28 mouse cellular contexts compared by ENCODE assay signal in genomic region chr1:127755806-127756205, GRCm38 (mm10). TPM values are rescaled to one million over a fixed set of nuclear protein-coding genes. Genes with fewer than 3 reads are reported as not detected.
DNase-seq lines count a peak whose midpoint lies in the region; ATAC-seq and TF ChIP-seq lines count a peak whose summit lies in the region.
"Had no signal": no experiment of that assay in that cellular context is flagged by ENCODE, and none has a peak within 500 bp of the region (broad histone marks: within the 10 kb centered on the region; RNA-seq: fewer than 3 reads in every experiment).

No protein-coding gene starts in this region.

- H3K27ac ChIP-seq in forebrain, embryonic 10.5 days, result peak overlapping the region; percentile 31; the same call in 1 of the 2 replicates
- H3K27ac ChIP-seq in forebrain, embryonic 15.5 days (replicated peaks), result no peak overlapping the region
- peak overlapping the region; percentile 57 for H3K27ac ChIP-seq in lung, postnatal 0 days (ENCODE audit: low read length)
- H3K27ac ChIP-seq in liver, postnatal 0 days (ENCODE audit: low read depth), result peak overlapping the region; percentile 85
- no peak overlapping the region for H3K27ac ChIP-seq in midbrain, embryonic 10.5 days (replicated peaks)
- H3K27ac ChIP-seq: embryonic facial prominence, embryonic 15.5 days; forebrain, embryonic 12.5 days; hindbrain, postnatal 0 days; limb, embryonic 12.5 days; macrophage; midbrain, embryonic 13.5 days; neural tube, embryonic 12.5 days had no signal

- 87% methylated on average over 4 of the region's 4 CpGs for WGBS in forebrain, embryonic 10.5 days
- 81% methylated on average over 4 of the region's 4 CpGs for WGBS in forebrain, embryonic 15.5 days
- 26% methylated on average over 4 of the region's 4 CpGs for WGBS in lung, postnatal 0 days
- WGBS in liver, postnatal 0 days (ENCODE audit: insufficient replicate concordance), result 40% methylated on average over 4 of the region's 4 CpGs
- WGBS in midbrain, embryonic 10.5 days, result 83% methylated on average over 4 of the region's 4 CpGs

- no peak overlapping the region for H3K4me2 ChIP-seq in forebrain, embryonic 15.5 days (replicated peaks)
- no peak overlapping the region for H3K4me2 ChIP-seq in lung, postnatal 0 days (replicated peaks; ENCODE audit: low read depth, low read length)
- H3K4me2 ChIP-seq in liver, postnatal 0 days (ENCODE audit: low read depth, low read length), result peak overlapping the region; percentile 61; the same call in 1 of the 2 replicates
- H3K4me2 ChIP-seq: embryonic facial prominence, embryonic 15.5 days; forebrain, embryonic 12.5 days; limb, embryonic 12.5 days; midbrain, embryonic 13.5 days; neural tube, embryonic 12.5 days had no signal

- no peaks in the 10 kb centered on the region for H3K9me3 ChIP-seq in forebrain, embryonic 10.5 days
- H3K9me3 ChIP-seq in forebrain, embryonic 15.5 days, result no peaks in the 10 kb centered on the region
- no peaks in the 10 kb centered on the region for H3K9me3 ChIP-seq in lung, postnatal 0 days (ENCODE audit: low read length)
- H3K9me3 ChIP-seq in liver, postnatal 0 days (ENCODE audit: low read length), result no peaks in the 10 kb centered on the region; the same call in 1 of the 2 replicates
- H3K9me3 ChIP-seq in midbrain, embryonic 10.5 days (replicated peaks), result no peaks in the 10 kb centered on the region
- H3K9me3 ChIP-seq: embryonic facial prominence, embryonic 15.5 days; forebrain, embryonic 12.5 days; heart, embryonic 13.5 days; limb, embryonic 12.5 days; midbrain, embryonic 13.5 days; neural tube, embryonic 12.5 days had no signal

- TF ChIP-seq CTCF in lung, postnatal 0 days (IDR thresholded peaks at IDR 0.05), result no peak
- TF ChIP-seq CTCF in liver, postnatal 0 days (IDR thresholded peaks at IDR 0.05; ENCODE audit: low read depth), result no peak

- DNase-seq in forebrain, embryonic 10.5 days (ENCODE audit: extremely low spot score, low spot score), result no peak
- DNase-seq in lung, postnatal 0 days (ENCODE audit: low spot score), result peak; percentile 46
- DNase-seq in lung, postnatal 4 days, result no peak
- DNase-seq in liver, postnatal 0 days, result no peak
- DNase-seq in frontal cortex, postnatal 10 days (ENCODE audit: low spot score in 2 of 2), result no peak
- no peak for DNase-seq in right cerebral cortex, postnatal 36 days (ENCODE audit: low spot score in 2 of 2)
- DNase-seq in midbrain, embryonic 10.5 days (ENCODE audit: low spot score), result no peak
- DNase-seq: adrenal gland, postnatal 10 days; cerebellum, adult 11 months; cerebellum, postnatal 14 days; embryo, embryonic 11 days; gastrocnemius, postnatal 36 days; heart, postnatal 4 days; thymus, adult 18-20 months; thymus, postnatal 4 days had no signal

- no peak for TF ChIP-seq EP300 in lung, postnatal 0 days (IDR thresholded peaks at IDR 0.05)
- no peak for TF ChIP-seq EP300 in liver, postnatal 0 days (IDR thresholded peaks at IDR 0.05; ENCODE audit: low read depth)

- H3K27me3 ChIP-seq in forebrain, embryonic 10.5 days (ENCODE audit: poor library complexity, severe bottlenecking), result no peaks in the 10 kb centered on the region
- no peaks in the 10 kb centered on the region for H3K27me3 ChIP-seq in forebrain, embryonic 15.5 days
- no peaks in the 10 kb centered on the region for H3K27me3 ChIP-seq in lung, postnatal 0 days (replicated peaks; ENCODE audit: insufficient read depth, low read length)
- H3K27me3 ChIP-seq in liver, postnatal 0 days (ENCODE audit: insufficient read depth, low read length), result no peaks in the 10 kb centered on the region
- no peaks in the 10 kb centered on the region for H3K27me3 ChIP-seq in midbrain, embryonic 10.5 days (ENCODE audit: low read depth, poor library complexity, severe bottlenecking)
- H3K27me3 ChIP-seq: embryonic facial prominence, embryonic 15.5 days; forebrain, embryonic 12.5 days; heart, embryonic 13.5 days; limb, embryonic 12.5 days; midbrain, embryonic 13.5 days; neural tube, embryonic 12.5 days; Patski had no signal

- H3K4me1 ChIP-seq in forebrain, embryonic 10.5 days, result no peaks in the 10 kb centered on the region
- H3K4me1 ChIP-seq in forebrain, embryonic 15.5 days, result no peaks in the 10 kb centered on the region
- H3K4me1 ChIP-seq in lung, postnatal 0 days (ENCODE audit: insufficient read depth, low read depth, low read length), result peaks cover 3% of the 10 kb centered on the region; the same call in 1 of the 2 replicates
- H3K4me1 ChIP-seq in liver, postnatal 0 days (ENCODE audit: insufficient read depth), result peaks cover 18% of the 10 kb centered on the region
- H3K4me1 ChIP-seq in midbrain, embryonic 10.5 days, result peaks cover 3% of the 10 kb centered on the region; the same call in 1 of the 2 replicates
- H3K4me1 ChIP-seq: embryonic facial prominence, embryonic 15.5 days; forebrain, embryonic 12.5 days; limb, embryonic 12.5 days; neural tube, embryonic 12.5 days had no signal

- ATAC-seq in forebrain, embryonic 15.5 days (replicated peaks), result no peak
- ATAC-seq in lung, postnatal 0 days, result peak; percentile 31
- ATAC-seq in liver, postnatal 0 days, result peak; percentile 24
- ATAC-seq: hindbrain, postnatal 0 days; intestine, postnatal 0 days; midbrain, embryonic 13.5 days; Patski had no signal

- no peak overlapping the region for H3K4me3 ChIP-seq in forebrain, embryonic 10.5 days
- no peak overlapping the region for H3K4me3 ChIP-seq in forebrain, embryonic 15.5 days
- no peak overlapping the region for H3K4me3 ChIP-seq in lung, postnatal 0 days (ENCODE audit: low read depth, low read length)
- no peak overlapping the region for H3K4me3 ChIP-seq in liver, postnatal 0 days (ENCODE audit: low read depth, low read length)
- H3K4me3 ChIP-seq in midbrain, embryonic 10.5 days, result no peak overlapping the region
- H3K4me3 ChIP-seq: embryonic facial prominence, embryonic 15.5 days; forebrain, embryonic 12.5 days; heart, embryonic 13.5 days; limb, embryonic 12.5 days; midbrain, embryonic 13.5 days; neural tube, embryonic 12.5 days had no signal

- no peak overlapping the region for H3K9ac ChIP-seq in forebrain, embryonic 15.5 days (replicated peaks)
- H3K9ac ChIP-seq in lung, postnatal 0 days (replicated peaks; ENCODE audit: low read depth), result no peak overlapping the region
- H3K9ac ChIP-seq in liver, postnatal 0 days (replicated peaks), result no peak overlapping the region; the same call in 1 of the 2 replicates
- H3K9ac ChIP-seq: embryonic facial prominence, embryonic 15.5 days; forebrain, embryonic 12.5 days; limb, embryonic 12.5 days; midbrain, embryonic 13.5 days; neural tube, embryonic 12.5 days had no signal

- H3K36me3 ChIP-seq in forebrain, embryonic 10.5 days (replicated peaks), result no peaks in the 10 kb centered on the region
- H3K36me3 ChIP-seq in forebrain, embryonic 15.5 days, result no peaks in the 10 kb centered on the region
- no peaks in the 10 kb centered on the region for H3K36me3 ChIP-seq in lung, postnatal 0 days (ENCODE audit: insufficient read depth, low read length)
- H3K36me3 ChIP-seq in liver, postnatal 0 days (replicated peaks; ENCODE audit: insufficient read depth, low read length), result no peaks in the 10 kb centered on the region
- H3K36me3 ChIP-seq in midbrain, embryonic 10.5 days, result no peaks in the 10 kb centered on the region
- H3K36me3 ChIP-seq: embryonic facial prominence, embryonic 15.5 days; forebrain, embryonic 12.5 days; heart, embryonic 13.5 days; limb, embryonic 12.5 days; midbrain, embryonic 13.5 days; neural tube, embryonic 12.5 days had no signal

RNA-seq across cellular contexts. Expression of gene Ccnt2, which starts 18.2 kb away (rescaled TPM):
- 96.6 and 98.2 TPM in 2 replicates for polyA plus RNA-seq in forebrain, embryonic 10.5 days (2016; fragmentation: Nextera tagmentation; extraction: Ambion mirVana)
- 109 and 115 TPM in 2 replicates for polyA plus RNA-seq in forebrain, embryonic 15.5 days (2015; fragmentation: Nextera tagmentation; extraction: Ambion mirVana)
- polyA plus RNA-seq in lung, postnatal 0 days (2015; fragmentation: Nextera tagmentation; extraction: Ambion mirVana), result 43.7 and 54.7 TPM in 2 replicates
- polyA plus RNA-seq in liver, postnatal 0 days (2015; fragmentation: Nextera tagmentation; extraction: Ambion mirVana), result 13.0 and 15.8 TPM in 2 replicates
- polyA plus RNA-seq in midbrain, embryonic 10.5 days (2016; fragmentation: Nextera tagmentation; extraction: Ambion mirVana), result 92.2 and 108 TPM in 2 replicates

RNA-seq across cellular contexts. Expression of gene Acmsd, which starts 26.6 kb away (rescaled TPM):
- 0.07 and 0.46 TPM in 2 replicates for polyA plus RNA-seq in forebrain, embryonic 10.5 days (2016; fragmentation: Nextera tagmentation; extraction: Ambion mirVana)
- 0.09 TPM in 1 of 2 replicates, not detected in the other for polyA plus RNA-seq in forebrain, embryonic 15.5 days (2015; fragmentation: Nextera tagmentation; extraction: Ambion mirVana)
- polyA plus RNA-seq in lung, postnatal 0 days (2015; fragmentation: Nextera tagmentation; extraction: Ambion mirVana), result 0.21 and 0.44 TPM in 2 replicates
- polyA plus RNA-seq in liver, postnatal 0 days (2015; fragmentation: Nextera tagmentation; extraction: Ambion mirVana), result 2.5 and 3.2 TPM in 2 replicates
- 0.20 and 0.47 TPM in 2 replicates for polyA plus RNA-seq in midbrain, embryonic 10.5 days (2016; fragmentation: Nextera tagmentation; extraction: Ambion mirVana)
- polyA plus RNA-seq: hindbrain, postnatal 0 days; intestine, postnatal 0 days; large intestine, adult 2 months; macrophage; neural tube, embryonic 12.5 days; Patski; small intestine, adult 2 months had no signal

Comparison
In these comparisons a context has a peak if more than half of its experiments do, and no peak if none do; other contexts are left out.
1. H3K27ac ChIP-seq: peak in forebrain, embryonic 10.5 days (single experiment), lung, postnatal 0 days (single experiment) and liver, postnatal 0 days (single experiment); none in forebrain, embryonic 15.5 days (single experiment) and midbrain, embryonic 10.5 days (single experiment).